Mouse (Mus musculus): ENCODE results near the gene Glrx.
"Not testable (repeated sequence)": the region's sequence is repeated elsewhere in the genome, so short reads cannot be mapped to it uniquely, and the experiment has no call there.

Glrx gene

DNA sequence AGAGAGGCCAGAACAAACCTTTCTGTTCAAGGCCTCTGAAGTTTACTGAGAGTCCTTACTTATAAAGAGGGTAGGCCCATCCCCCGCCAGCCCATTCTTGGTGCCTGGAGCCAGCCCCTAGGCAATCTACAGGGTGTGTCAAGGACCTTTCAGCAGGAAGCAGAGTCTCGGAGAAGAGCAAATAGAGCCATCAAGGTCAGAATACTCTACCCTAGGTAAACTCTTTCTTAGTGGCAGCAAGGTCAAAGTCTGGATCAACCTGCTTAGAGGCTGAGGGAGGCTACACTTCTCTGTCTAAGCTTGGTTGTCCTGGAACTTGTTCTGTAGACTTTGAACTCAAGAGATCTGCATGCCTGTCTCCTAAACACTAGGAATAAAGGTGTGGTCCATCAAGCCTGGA lies 4.2 kb upstream of the Glrx start:
- no peak for DNase-seq (ENCODE audit: low read depth, low spot score)

DNA sequence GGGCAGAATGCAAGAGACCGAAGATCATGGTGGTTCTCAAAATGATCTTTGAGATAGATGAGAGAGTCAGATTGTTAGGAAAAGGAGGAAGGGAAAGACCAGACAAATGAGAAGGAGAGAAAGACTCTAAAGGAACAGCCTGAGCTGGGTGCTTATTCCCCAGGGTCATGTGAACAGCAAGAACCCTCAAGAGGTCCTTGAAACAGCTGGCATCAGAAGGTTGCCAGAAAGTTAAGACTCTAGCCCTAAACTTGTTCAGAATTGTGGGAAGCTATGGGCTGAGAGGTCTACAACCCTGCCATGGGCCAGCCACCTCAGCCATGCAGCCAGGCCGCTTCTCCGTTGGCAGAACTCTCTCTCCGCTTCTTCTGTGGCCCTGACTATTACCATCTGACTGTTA lies 1.2 kb upstream of the Glrx start:
- DNase-seq (ENCODE audit: low read depth, low spot score): no peak

DNA sequence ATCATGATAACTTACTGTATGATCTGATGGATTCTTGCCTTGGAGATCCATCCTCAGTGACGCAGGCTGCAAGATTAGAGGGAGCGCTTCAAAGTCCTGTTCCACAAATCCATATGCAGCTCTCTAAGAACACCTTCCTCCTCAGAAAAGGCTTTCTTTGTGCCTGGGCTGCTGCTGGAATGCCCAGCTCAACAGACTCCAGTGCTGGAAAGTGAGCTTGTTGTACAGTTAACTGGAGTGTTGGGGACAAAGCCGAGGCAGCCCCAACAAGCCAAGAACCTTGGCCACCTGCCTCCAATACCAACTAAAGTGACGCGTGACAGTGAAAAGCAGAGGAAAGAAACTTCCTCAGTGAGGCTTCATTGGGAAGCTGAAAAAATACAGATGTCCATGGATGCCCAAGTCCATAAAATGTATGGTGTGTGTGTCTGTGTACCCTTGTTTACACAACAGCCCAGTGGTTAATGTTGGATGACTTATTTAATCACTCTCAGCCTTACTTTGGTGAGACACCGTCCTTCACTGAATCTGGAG lies 1.2 kb downstream of the Glrx start:
- DNase-seq (ENCODE audit: low read depth, low spot score): no peak

DNA sequence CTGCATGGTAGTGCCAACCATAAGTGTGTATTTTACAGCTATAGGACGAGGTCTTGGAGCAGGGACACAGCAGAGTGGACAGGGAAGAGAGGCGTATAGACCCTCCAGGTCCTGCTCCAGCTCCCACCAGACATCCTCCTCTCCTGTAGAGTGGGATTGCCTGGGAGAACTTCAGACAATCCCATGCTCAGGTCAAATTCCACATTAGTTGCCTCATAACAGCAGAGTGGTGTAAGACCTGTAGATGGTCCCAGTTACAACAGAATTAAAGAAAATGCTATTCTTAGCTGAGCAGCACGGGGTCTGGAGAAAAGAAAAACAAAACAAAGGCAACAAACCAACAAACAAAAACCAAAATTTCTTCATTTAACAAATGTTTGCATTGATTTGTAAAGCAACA lies 2.3 kb downstream of the Glrx start:
- DNase-seq (ENCODE audit: low read depth, low spot score): no peak

DNA sequence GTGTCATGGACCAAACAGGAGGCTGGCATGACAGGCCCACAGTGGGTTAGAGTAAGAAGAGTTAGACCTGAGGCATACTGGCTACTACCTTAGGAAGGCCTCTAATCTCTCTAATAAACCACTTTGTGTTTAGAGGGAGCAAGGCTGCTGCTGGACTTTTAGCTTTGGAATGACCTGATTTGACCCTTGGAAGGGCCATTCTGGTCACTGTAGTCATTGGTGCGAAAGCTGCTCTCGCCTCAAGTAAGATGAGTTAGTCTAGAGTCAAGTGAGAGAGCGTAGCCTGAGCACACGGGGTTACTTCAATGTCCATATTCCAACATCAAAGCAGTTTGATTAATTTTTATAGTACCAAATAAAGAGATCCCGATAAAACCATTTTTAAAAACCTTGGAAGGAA lies 3.7 kb downstream of the Glrx start:
- no peak for DNase-seq (ENCODE audit: low read depth, low spot score)

DNA sequence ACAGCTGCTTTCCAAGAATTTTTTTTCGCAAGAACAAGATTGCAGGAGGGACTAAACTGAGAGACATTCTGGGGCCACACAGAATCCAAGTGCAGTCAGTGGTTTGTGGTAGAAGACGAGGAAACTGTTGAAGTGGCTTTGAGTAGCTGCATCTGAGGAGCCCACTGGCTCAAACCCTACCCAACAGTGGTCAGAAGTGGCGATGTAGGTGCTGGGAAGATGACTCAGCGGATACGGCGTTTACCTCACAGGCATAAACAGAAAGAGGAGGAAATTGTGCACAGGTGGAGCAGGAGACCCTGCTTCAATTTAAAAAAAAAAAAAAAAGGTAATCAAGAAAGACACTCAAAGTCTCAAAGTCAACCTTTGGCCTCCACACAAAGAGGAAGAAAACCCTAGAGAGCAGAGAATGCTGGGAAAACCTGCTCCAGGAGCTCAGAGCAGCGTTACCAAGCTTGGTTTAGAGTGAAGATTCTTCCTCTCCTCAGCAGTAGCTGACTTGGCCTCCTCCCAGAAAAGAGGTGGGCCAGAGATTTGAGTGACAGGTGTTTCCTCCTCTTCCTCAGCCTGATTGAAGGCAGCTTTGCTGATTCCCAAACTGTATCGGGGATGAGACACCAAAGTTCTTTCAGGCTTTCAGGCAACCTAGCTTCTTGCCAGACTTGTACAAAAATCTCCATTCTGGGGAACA lies 4.5 kb downstream of the Glrx start:
- no peak for DNase-seq (ENCODE audit: low read depth, low spot score)

DNA sequence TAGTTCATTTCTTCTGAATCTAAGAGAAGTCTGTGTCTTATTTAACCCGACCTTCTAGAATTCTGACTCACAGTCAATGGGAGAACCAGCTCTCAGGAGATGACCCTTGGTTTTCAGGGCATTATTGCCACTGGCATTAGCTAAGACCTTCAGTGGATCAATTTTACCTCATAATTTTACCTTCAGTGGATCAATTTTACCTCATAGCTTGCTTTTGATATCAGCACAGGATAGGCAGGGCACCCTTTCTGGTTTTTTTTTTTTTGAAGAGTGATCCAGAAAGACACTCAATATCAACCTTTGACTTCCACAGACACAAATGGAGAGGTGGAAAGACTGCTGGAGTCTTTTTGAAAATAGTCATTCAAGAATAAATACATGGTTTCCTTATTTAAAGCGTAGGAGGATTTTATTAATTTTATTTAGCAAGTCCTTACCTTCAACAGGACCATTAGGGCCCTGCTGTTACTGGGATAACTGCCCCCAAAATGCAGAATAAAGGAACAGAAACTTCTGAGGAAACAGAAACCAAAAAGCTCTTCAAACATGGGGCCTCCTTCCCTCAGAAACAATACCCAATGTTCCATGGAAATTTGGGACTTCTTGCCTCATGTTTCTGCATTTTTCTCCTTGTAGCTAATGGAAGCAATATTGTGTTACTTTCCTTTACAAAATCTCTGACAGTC lies 5.3 kb downstream of the Glrx start:
- DNase-seq (ENCODE audit: low read depth, low spot score): no peak

DNA sequence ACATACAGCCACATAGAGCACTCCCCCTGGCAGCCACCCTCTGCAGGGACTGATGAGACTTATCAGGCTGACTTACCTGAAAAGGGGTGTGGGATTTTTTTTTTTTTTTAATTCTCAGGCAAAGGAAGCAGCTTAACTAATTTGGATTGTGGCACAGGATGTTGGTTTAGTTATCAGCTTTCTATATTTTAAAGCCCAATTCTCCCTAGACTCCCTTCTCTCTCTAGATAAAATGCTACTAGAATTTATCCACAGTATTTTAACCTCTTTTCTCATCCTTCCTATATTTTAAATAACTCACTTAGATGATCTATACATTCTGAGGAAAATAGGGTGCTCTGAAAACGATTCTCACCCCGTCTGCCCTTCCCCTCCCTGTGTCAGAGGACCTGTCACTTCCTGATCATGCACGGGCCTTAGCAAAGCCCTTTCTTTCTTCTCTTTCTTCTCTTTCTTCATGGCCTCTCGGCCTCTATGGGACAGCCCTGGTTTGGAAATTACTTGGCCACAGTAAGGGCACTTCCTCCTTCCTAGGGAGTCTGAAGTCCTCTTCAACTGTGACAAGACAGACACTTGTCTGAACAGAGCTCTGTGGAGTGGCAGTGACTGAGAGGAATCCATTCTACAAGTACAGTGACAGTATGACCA lies 6.0 kb downstream of the Glrx start:
- DNase-seq (ENCODE audit: low read depth, low spot score): no peak

DNA sequence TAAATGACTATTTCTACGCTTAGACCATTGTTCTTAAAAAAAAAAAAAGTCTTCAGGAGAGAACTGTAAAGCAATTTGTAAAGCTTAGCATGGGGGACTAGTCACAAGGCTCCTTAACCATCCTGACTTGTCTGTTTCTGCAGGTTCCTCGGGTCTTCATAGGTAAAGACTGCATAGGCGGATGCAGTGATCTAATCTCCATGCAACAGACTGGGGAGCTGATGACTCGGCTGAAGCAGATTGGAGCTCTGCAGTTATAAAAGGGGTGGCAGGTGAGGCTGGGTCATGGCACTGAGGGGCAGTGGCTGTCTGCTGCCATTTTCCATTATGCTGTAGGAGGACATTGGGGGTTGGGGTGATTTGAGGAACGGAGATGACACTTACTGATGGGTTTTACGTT lies 7.4 kb downstream of the Glrx start:
- DNase-seq (ENCODE audit: low read depth, low spot score): no peak

DNA sequence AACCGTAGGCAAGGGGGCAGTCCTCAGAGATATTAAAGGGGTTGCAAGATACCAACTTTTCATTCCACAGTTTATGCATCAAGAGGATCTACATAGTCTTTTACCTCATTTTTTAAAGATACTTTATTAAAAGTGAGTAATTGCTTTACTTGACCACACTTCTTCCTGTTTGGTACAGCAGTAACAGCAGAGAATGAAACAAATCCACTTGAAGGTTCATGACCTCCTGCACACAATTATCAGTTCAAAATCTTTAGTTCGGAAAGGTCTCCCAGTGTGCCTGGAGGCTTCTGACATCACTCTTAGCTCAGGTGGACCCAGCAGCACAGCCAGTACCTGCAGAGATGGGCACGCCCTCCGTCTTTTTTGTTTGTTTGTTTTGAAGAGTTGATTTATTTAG lies 12.4 kb downstream of the Glrx start:
- DNase-seq (ENCODE audit: low read depth, low spot score): no peak

DNA sequence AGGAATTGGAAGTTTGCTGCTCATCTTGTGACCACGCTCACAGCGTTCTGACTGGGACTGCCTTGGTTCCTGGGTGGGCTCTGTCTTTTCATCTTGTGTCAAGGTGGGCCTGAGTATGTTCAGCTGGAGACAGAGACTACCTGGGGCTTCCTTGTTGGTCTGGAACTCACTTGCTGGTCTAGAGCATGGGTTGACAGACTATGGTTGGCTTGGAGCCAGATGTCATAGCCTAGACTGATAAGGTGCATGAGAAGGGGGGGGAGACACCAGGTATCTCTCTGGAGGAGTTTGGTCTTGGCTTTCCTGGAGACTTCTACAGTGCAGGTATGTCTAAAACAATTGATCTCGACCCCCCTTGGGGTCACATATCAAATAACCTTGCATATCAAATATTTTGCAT lies 13.4 kb downstream of the Glrx start:
- DNase-seq (ENCODE audit: low read depth, low spot score): no peak

DNA sequence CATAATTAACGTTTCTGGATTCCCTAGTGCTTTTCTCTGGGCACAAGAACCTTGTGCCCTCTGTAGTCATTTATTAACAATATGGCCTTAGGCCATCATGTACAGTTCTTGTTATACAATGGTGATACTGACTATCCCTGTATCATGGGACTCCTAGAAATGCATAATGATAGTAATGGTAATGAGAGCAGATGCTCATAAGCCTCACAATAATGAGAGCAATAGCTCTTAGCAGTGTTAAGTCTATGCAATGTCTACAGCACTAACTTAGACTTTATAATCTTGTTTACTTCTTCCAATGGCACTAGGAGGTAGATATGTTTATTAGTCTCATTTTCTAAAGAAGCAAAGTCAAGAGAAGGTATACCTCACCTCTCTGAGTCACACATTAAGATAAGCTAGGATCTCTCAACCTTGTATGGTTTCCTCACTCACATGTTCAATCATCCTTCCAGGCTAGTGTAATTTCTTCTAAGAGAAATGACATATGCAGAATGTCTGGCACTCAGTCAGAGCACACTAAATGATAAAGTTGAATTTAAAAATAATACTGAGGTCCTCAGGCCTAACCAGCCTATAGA lies 19.7 kb downstream of the Glrx start:
- no peak for DNase-seq (ENCODE audit: low read depth, low spot score)

DNA sequence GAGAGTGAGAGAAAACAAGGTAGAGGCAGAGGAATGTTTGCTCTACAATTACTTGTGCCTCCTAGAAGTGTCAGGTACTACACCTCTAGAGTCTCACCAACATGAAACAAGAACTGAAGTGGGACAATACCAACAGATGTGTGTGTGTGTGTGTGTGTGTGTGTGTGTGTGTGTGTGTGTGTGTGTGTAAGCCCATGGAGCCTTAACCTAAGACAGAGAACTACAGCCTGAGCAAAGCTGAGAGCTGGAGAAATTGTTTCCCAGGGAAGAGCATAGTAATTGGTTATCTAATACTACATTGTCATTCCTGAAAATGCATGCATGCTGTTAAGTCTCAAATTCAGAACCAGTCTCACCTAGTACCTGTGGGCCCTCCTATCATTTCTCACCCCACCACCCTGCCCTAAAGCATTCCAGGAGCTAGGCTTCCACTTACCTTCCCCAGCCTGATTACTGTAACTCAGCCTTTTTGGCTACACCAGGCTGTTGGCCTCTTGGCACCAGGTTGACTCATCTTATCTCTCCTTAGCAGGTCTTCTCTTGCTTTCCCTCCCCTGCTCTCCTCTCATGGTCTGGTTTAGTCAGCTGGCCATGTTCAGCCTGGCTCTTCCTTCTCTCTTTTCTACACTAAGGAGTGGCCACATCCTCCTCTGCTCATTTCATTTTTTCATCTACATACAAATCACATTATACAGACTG lies 26.0 kb downstream of the Glrx start:
- peak; percentile 83 for DNase-seq (ENCODE audit: low read depth, low spot score)

DNA sequence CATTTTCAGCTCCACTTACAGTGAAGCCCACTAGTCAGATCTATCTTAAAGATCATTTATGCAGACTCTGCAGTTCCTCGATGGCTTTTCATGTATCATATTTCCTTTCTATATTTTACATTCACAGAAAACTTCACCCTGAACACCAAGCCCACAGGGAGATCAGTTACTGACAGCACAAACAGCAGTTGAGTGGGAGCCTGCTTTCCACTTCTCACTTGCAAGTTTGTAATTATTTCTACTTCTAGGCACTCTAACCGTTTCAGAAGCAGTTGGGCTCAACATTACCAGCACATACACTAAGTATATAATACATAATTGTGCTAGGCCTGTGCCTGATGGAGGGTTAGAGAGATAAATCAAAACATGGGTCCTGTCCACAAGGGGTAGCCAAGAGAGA lies 28.2 kb downstream of the Glrx start:
- no peak for DNase-seq (ENCODE audit: low read depth, low spot score)

DNA sequence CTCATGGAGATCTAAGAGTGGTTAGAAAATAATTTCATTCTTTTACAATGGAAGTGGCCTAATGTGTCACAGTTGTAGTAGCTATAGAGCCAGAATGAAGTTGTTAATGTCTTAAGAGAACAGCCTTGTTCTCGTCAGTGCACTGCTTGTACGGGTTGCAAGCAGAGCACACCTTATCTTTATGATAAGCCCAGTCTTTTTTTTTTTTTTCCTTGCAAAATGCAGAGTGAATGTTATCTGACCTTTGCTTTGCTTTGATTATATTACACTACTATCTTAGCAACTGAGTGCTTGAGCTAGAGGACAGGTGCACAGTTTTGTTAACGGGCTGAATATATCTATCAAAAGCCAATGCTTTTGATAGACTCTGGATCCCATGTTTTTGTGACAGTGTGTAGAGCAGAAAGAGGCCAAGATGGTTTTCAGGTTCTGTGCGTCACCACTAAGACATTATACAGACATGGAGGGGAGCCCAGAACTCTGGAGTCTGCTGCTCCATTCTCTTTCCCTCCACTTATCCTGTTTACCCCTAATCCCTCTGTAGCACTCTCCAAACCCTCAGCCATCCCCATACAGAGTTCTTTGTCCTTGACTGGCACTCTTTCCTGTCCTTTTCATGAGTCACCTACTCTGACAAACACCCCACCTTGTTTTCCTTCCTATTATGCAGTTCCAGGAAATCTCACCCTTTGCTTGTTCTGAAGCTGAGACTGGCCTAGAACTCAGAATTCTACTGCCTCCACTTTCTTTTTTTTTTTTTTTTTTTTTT lies 35.1 kb downstream of the Glrx start:
- no peak for DNase-seq (ENCODE audit: low read depth, low spot score)

DNA sequence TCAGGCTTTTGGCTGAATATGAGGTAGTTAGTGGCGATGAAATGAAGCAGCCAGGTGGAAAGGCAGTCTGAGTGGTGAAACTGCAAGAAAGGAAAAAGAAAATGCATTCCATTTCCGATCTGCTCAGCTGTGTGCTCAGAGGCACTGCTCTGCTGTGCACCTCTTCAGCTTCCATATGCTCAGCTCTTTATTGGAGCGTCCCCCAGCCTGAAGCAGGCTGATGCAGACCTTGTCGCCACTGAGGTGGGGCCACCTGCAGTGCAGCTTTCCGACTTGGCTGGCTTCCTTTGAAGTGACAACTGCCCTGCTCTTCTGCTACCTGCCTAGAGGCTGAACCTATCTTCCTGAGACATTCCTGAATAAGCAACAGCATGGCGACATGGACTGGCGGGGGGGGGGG lies 36.5 kb downstream of the Glrx start:
- DNase-seq (ENCODE audit: low read depth, low spot score): not testable (repeated sequence)

DNA sequence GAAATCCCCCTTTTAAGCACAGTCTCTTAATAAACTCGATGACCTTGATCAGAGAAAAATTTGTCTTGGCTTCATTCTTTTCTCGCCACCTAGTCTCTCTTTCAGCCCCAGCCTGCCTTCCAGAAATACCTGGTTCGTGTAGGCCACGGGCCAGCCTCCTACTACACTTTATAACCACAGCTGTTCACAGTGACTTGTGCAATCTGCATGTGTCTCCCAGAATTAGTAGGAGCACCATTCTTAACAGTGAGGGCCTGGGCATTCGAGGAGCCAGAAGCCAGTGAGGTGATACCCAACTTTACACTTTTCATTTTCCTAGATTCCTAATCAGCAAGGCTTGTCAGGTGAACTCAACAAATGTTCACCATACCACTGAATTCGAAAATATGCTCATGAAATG lies 36.9 kb downstream of the Glrx start:
- DNase-seq (ENCODE audit: low read depth, low spot score): no peak

DNA sequence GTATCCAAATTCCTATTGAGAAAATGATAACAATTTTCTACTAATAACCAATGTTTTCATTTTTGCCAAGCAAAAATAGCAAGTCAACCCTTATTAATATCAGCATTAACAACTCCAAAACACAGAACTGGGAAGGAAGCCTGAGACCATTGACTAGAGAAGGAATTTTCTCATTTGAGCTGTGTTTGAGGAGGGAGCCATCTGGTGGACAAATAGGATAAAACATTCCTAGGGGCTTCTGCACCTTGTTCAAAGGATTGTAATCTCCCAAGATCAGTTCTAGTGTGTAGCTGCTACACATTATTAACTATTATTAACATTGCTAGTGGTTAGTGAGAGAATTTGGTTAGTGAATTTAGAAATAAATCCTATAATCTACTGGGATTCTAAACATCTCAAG lies 38.2 kb downstream of the Glrx start:
- DNase-seq (ENCODE audit: low read depth, low spot score): peak; percentile 76

DNA sequence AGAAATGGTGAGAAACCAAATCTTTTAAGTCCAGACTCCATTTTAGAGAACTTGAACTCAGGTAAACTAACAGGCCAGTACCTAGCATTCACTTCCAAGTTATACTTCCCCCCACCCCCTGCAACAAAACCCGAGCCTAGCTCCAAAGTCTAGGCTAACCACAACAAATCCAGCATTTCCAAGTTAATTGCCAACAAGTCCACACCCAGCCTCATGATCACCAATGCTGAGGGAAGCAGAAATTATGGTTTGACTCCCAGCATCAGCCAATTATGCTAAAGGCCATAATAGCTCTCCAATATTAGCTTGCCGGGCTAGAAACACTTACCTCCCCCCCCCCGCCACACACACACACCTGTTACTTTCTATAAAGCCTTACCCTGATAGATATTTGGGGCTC lies 40.1 kb downstream of the Glrx start:
- DNase-seq (ENCODE audit: low read depth, low spot score): no peak

DNA sequence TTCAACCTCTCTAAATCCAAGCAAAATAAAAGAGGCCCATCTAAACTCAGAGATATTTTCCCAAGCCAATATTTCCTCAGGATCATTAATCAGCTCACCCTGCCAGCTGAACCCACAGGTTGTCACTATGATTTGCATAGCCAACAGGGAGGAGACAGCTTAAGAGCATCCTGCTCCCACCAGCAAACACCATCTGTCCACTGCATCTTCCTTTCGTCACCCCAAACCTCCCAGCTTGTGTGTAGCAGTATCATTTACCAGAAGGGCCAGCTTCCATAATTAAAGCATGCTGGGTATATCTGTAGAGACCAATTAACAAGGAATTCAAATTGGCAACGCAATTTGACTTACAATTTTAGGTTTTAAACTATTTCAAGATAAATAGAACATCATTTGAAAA lies 40.8 kb downstream of the Glrx start:
- no peak for DNase-seq (ENCODE audit: low read depth, low spot score)

DNA sequence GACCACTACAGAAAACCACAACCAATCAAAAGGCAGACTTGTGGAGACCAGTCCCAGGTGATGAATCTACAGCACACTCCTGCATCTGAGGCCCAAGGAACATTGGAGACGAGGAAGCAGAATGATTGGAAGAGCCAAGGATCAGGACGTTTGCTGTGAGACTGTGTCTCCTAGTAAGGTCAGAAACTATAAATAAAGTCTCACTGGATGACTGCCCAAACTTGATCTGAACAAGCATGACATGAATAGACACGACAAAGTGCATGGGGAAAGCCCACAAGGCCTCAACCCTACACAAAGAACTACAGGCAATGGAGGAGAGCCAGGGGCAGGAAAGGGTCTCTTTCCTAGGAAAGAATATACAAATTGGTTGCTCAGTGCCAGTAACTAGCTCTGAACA lies 44.1 kb downstream of the Glrx start:
- no peak for DNase-seq (ENCODE audit: low read depth, low spot score)
